Mouse (Mus musculus): Measurements from ENCODE around the gene Dlgap4.

- TF ChIP-seq CTCF (conservative IDR thresholded peaks at IDR 0.05 in 1 of 2, IDR thresholded peaks at IDR 0.05 in 1 of 2; ENCODE audit: low read depth in 2 of 2, low read length in 2 of 2) (no peak), ZMIZ1 (IDR thresholded peaks at IDR 0.05; ENCODE audit: low read depth, low read length) (no peak), USF2 (conservative IDR thresholded peaks at IDR 0.05; ENCODE audit: low read depth, low read length) (no peak), EP300 (IDR thresholded peaks at IDR 0.05; ENCODE audit: low read length) (no peak), TCF12 (IDR thresholded peaks at IDR 0.05; ENCODE audit: low read depth, low read length) (no peak)
Measured at GRCm38 (mm10) chr2:156693241-156693807, 79.8 kb downstream of the Dlgap4 start.
